Mouse (Mus musculus) liver, postnatal 0 days (tissue): ENCODE data around the gene Actl11. TPM values are rescaled to one million over a fixed set of nuclear protein-coding genes. Genes with fewer than 3 reads are reported as not detected.

Source experiments
- ATAC-seq: fragments of 200-750 bp; cut with Nextera tagmentation; 2 replicates; pipeline ENCODE4 v1.8.0; 2017; ENCODE audit warnings: mild to moderate bottlenecking, moderate library complexity
- DNase-seq: peaks from one replicate; pipeline ENCODE4 v3.0.0-alpha.2; 2016
- H3K27ac ChIP-seq: fragments of 300-500 bp; sonication (generic); 2 replicates; pipeline ENCODE4 v1.5.1; 2014; ENCODE audit warnings: antibody characterized with exemption, moderate library complexity, mild to moderate bottlenecking, low read depth
- H3K27me3 ChIP-seq: fragments of 300-500 bp; sonication (generic); 2 replicates; pipeline ENCODE4 v1.6.1; 2014; ENCODE audit warnings: low read length, control low read depth, mixed read lengths; ENCODE audit not compliant: insufficient read depth
- H3K36me3 ChIP-seq: fragments of 300-500 bp; sonication (generic); replicated peaks from 2 replicates; pipeline ENCODE4 v1.6.1; 2014; ENCODE audit warnings: mild to moderate bottlenecking, control low read depth, low read length, moderate library complexity, mixed read lengths; ENCODE audit not compliant: insufficient read depth
- H3K4me1 ChIP-seq: fragments of 300-500 bp; sonication (generic); 2 replicates; pipeline ENCODE4 v1.6.1; 2014; ENCODE audit warnings: antibody characterized with exemption, mild to moderate bottlenecking, control low read depth; ENCODE audit not compliant: insufficient read depth
- H3K4me2 ChIP-seq: fragments of 300-500 bp; sonication (generic); 2 replicates; pipeline ENCODE4 v1.6.1; 2014; ENCODE audit warnings: low read depth, mild to moderate bottlenecking, low read length, moderate library complexity, mixed read lengths
- H3K4me3 ChIP-seq: fragments of 300-500 bp; sonication (generic); 2 replicates; pipeline ENCODE4 v1.5.1; 2014; ENCODE audit warnings: low read depth, low read length
- H3K9ac ChIP-seq: fragments of 300-500 bp; sonication (generic); replicated peaks from 2 replicates; pipeline ENCODE4 v1.6.1; 2014; ENCODE audit warnings: mild to moderate bottlenecking, moderate library complexity
- H3K9me3 ChIP-seq: fragments of 300-500 bp; sonication (generic); 2 replicates; pipeline ENCODE4 v1.6.1; 2016; ENCODE audit warnings: mild to moderate bottlenecking, control low read depth, low read length, mixed read lengths
- CTCF ChIP-seq: sonication (generic); IDR thresholded peaks from 2 replicates; pipeline ENCODE4 v1.5.1; 2016; ENCODE audit warnings: antibody characterized with exemption, low read depth
- EP300 ChIP-seq: IDR thresholded peaks from 2 replicates; pipeline ENCODE4 v1.6.1; 2016; ENCODE audit warnings: antibody characterized with exemption, low read depth, mild to moderate bottlenecking
- WGBS: fragments of 180-500 bp; shearing (Covaris S2); extraction: QIAGEN DNeasy Blood & Tissue Kit; methylation state at CpG from one replicate; pipeline ENCODE4 v1.1.7; 2014; ENCODE audit not compliant: insufficient replicate concordance; 5-methylcytosine and 5-hydroxymethylcytosine counted together
- polyA plus RNA-seq: library from polyadenylated mRNA; unstranded; fragments of >200 nt; fragmentation: Nextera tagmentation; extraction: Ambion mirVana; gene quantifications from 2 replicates; pipeline ENCODE4 v1.2.1, GENCODE M21; 2015

The Actl11 gene
- not detected in 2 replicates for polyA plus RNA-seq

DNA sequence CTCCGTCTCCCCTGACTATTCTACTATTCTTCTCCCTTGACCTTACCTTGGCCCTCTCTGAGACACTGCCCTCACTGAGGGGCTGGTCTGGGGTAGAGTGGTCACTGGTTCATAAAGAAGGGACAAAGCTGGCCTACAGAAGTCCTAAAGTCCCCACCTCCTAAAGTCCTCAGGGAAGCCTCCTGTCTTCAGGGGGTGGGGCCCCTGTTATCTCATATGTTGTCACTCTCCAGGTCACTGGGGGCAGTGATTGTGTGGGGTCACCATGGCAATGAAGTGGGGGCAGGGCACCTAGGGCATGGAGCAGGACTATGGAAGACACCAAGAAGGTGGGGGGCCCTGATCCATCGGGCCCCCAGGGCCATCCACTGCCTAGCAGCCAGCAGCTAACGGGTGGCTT is at the start of gene Actl11:
Gene Actl11, plus strand, starts transcription at position 301 of the 400 bp plus-strand sequence.
- no peaks in the 10 kb centered on the region for H3K9me3 ChIP-seq
- DNase-seq (no peak), ATAC-seq (no peak)
- no peak for TF ChIP-seq EP300
- no peak for TF ChIP-seq CTCF
- no peaks in the 10 kb centered on the region for H3K36me3 ChIP-seq
- H3K27ac ChIP-seq, result no peak within 1 kb of the TSS
- WGBS, result 67% methylated on average over 3 of the region's 3 CpGs
- H3K4me2 ChIP-seq, result no peak within 1 kb of the TSS
- peaks cover 2% of the 10 kb centered on the region; the same call in 1 of the 2 replicates for H3K4me1 ChIP-seq
- H3K27me3 ChIP-seq, result 0 out of 2 replicates have a peak, but pooled peaks cover 2% of the 10 kb centered on the region
- no peak within 1 kb of the TSS for H3K9ac ChIP-seq
- no peak within 1 kb of the TSS for H3K4me3 ChIP-seq

DNA sequence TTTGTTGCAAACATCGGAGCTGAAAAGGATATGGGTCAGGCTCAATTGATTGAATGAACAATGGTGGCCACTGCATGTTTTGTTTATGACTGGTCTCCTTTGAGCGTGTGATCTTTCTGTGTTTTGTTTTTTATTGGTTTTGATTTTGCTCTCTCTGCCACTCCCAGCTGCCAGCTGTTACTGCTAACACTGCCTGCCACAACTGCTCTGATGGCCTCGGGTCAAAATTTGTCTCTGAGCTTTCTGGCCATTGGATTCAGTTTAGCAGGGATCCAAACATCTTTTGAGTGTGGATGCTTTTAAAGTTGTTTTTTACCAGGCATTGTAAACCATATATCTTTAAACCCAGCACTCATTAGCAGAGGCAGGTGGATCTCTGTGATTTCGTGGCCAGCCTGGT is 47.9 kb upstream of the Actl11 start:
- no peak for ATAC-seq
- Histone ChIP-seq H3K9ac (no peak overlapping the region), H3K4me3 (no peak overlapping the region), H3K36me3 (no peaks in the 10 kb centered on the region), H3K9me3 (no peaks in the 10 kb centered on the region), H3K4me1 (no peaks in the 10 kb centered on the region), H3K27me3 (no peaks in the 10 kb centered on the region), H3K27ac (no peak overlapping the region), H3K4me2 (no peak overlapping the region)
- DNase-seq, result no peak
- WGBS, result 64% methylated on average over 4 of the region's 4 CpGs
- TF ChIP-seq CTCF (no peak), EP300 (no peak)

DNA sequence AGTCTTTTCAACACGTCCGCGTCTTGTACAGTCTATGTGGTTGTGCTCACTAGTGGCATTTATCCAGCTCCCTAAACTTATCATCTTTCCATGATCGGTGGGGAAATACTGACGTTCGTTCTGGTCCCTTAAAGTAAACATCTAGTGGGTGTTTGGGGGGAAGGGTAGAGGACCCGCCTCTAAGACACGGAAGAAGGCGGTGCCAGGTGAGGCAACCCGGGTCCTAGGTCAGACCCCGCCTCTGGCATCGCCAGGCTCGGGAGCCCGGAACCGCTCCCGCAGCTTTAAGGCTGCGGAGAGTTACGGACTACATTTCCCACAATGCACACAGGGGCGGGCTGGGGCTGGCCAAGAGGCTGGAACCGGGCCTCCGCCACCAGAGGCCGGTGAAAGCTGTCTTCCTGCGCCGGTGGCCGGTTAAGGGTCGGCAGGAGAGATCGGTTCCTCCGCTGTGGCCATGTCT is 40.4 kb upstream of the Actl11 start, which contains the start of gene Mon1a:
Gene Mon1a, plus strand, starts transcription at position 348 of the 463 bp plus-strand sequence.
- peaks cover 7% of the 10 kb centered on the region for H3K4me1 ChIP-seq
- H3K9me3 ChIP-seq, result no peaks in the 10 kb centered on the region
- DNase-seq (peak; percentile 88), ATAC-seq (peak; percentile 99)
- TF ChIP-seq EP300, result peak; percentile 66
- 0 out of 2 replicates have a peak, but pooled peaks have one; percentile 4 for TF ChIP-seq CTCF
- H3K9ac ChIP-seq, result peak within 1 kb of the TSS; percentile 88
- H3K36me3 ChIP-seq, result no peaks in the 10 kb centered on the region
- H3K4me2 ChIP-seq, result peak within 1 kb of the TSS; percentile 97
- no peaks in the 10 kb centered on the region for H3K27me3 ChIP-seq
- peak within 1 kb of the TSS; percentile 90 for H3K4me3 ChIP-seq
- H3K27ac ChIP-seq, result peak within 1 kb of the TSS; percentile 92
- WGBS, result under 1% methylated on average over 28 of the region's 28 CpGs

DNA sequence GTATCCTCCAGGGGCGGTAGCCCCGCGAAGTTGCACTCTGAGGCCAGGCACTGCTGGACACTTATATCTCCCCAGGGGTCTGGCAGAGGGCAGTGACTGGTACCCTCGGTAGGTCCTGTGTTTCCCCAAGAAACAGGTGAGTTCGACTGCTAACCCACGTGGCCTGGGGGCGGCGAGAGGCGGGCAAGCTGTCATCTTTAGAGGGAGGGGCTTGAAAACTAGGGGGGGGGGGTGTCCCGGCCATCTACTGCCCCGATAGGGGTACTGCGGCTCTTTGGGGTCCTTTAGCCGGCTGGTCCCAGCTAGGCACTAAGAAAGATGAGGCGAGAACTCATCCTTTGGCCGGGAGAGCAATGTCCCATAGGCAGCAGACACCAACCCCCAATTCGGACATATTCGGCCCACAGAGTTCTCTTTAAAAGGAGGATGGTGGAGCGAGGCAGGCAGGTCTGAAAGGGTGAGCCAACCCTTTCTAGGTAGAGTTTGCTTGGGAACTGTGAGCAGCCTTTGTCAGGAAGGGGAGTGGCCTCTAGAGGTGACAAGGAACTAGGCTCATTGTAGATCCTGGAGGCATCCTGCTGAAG is 39.9 kb upstream of the Actl11 start:
- peak overlapping the region; percentile 97 for H3K4me2 ChIP-seq
- H3K27me3 ChIP-seq, result no peaks in the 10 kb centered on the region
- peak overlapping the region; percentile 90 for H3K4me3 ChIP-seq
- H3K36me3 ChIP-seq, result no peaks in the 10 kb centered on the region
- 0 out of 2 replicates have a peak, but pooled peaks have one; percentile 0 for TF ChIP-seq CTCF
- TF ChIP-seq EP300, result no peak
- peaks cover 7% of the 10 kb centered on the region for H3K4me1 ChIP-seq
- WGBS, result 1% methylated on average over 18 of the region's 18 CpGs
- ATAC-seq, result peak; percentile 76
- DNase-seq, result peak; percentile 30
- peak overlapping the region; percentile 92 for H3K27ac ChIP-seq
- peak overlapping the region; percentile 88 for H3K9ac ChIP-seq
- no peaks in the 10 kb centered on the region for H3K9me3 ChIP-seq

DNA sequence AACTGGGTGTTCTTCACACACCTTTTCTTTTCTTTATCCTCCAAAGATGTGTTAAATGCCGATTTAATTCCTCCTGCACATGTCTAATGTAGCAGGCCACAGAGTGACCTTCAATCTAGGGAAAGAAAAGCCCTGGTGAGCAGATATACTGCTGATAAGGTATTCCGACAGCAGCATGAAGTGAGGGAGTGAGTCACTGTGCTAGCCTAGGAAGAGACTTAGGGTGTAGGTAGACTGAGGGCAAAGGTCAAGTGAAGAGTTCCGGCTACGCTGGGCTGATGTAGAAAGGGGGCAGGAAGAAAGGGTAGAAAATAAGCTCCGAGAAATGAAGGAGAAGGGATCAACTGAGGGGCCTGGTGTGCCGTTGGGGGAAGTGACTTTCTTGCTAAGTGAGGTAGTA is 38.0 kb upstream of the Actl11 start:
- H3K27me3 ChIP-seq, result no peaks in the 10 kb centered on the region
- H3K9ac ChIP-seq, result no peak overlapping the region
- H3K4me3 ChIP-seq, result no peak overlapping the region
- H3K36me3 ChIP-seq, result no peaks in the 10 kb centered on the region
- TF ChIP-seq EP300 (no peak), CTCF (no peak)
- H3K9me3 ChIP-seq, result no peaks in the 10 kb centered on the region
- H3K4me1 ChIP-seq, result peaks cover 7% of the 10 kb centered on the region
- H3K4me2 ChIP-seq, result no peak overlapping the region
- DNase-seq (no peak), ATAC-seq (no peak)
- WGBS, result 76% methylated on average over 6 of the region's 6 CpGs
- H3K27ac ChIP-seq, result no peak overlapping the region

DNA sequence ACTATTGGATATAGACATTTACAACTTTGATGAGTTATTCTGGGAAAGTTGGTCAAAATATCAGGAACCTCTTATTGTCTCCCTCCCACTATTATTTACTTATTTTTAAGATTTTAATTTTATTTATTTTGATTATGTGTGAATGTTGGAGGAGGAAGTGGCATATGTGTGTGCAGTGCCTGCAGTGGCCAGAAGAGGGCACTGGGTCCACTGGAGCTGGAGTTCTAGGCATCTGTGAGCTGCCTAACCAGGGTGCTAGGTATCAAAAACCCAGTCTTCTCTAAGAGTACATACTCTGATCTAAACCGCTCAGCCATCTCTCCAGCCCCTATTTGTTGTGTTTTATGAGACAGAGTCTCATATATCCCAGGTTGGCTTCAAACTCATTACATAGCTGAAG is 37.2 kb upstream of the Actl11 start:
- no peak for ATAC-seq
- DNase-seq, result peak; percentile 54
- Histone ChIP-seq H3K9ac (no peak overlapping the region), H3K4me1 (peaks cover 7% of the 10 kb centered on the region), H3K27me3 (no peaks in the 10 kb centered on the region), H3K36me3 (no peaks in the 10 kb centered on the region), H3K27ac (no peak overlapping the region), H3K9me3 (no peaks in the 10 kb centered on the region), H3K4me2 (no peak overlapping the region), H3K4me3 (no peak overlapping the region)
- 88% methylated on average over 1 of the region's 1 CpGs for WGBS
- TF ChIP-seq CTCF, result peak; percentile 68
- no peak for TF ChIP-seq EP300
